Mouse (Mus musculus) heart, embryonic 12.5 days (tissue): ENCODE measurements at regions not wholly inside any gene's neighbourhood (a gene's known extent, or its start where the extent isn't known, plus 50 kb on each side); places are given as distances from the start of the nearest gene placed in this dataset.

Experiments used
- ATAC-seq: fragments of 200-750 bp; cut with Nextera tagmentation; 2 replicates; pipeline ENCODE4 v1.8.0; 2017; ENCODE audit warnings: moderate TSS enrichment, moderate library complexity; ENCODE audit not compliant: insufficient number of reproducible peaks, low FRiP score
- H3K27ac ChIP-seq: fragments of 300-500 bp; sonication (generic); 2 replicates; pipeline ENCODE4 v1.5.1; 2016; ENCODE audit warnings: mild to moderate bottlenecking, moderate library complexity; ENCODE audit not compliant: poor library complexity, severe bottlenecking
- H3K27me3 ChIP-seq: fragments of 300-500 bp; sonication (generic); replicated peaks from 2 replicates; pipeline ENCODE4 v1.6.1; 2016; ENCODE audit warnings: mild to moderate bottlenecking, moderate library complexity
- H3K36me3 ChIP-seq: fragments of 300-500 bp; sonication (generic); 2 replicates; pipeline ENCODE4 v1.6.1; 2016; ENCODE audit warnings: mild to moderate bottlenecking, moderate library complexity
- H3K4me1 ChIP-seq: fragments of 300-500 bp; sonication (generic); replicated peaks from 2 replicates; pipeline ENCODE4 v1.6.1; 2016; ENCODE audit warnings: mild to moderate bottlenecking
- H3K4me2 ChIP-seq: fragments of 300-500 bp; sonication (generic); 2 replicates; pipeline ENCODE4 v1.6.1; 2016; ENCODE audit warnings: mild to moderate bottlenecking, moderate library complexity
- H3K4me3 ChIP-seq: fragments of 300-500 bp; sonication (generic); 2 replicates; pipeline ENCODE4 v1.5.1; 2016; ENCODE audit warnings: mild to moderate bottlenecking
- H3K9ac ChIP-seq: fragments of 300-500 bp; sonication (generic); 2 replicates; pipeline ENCODE4 v1.6.1; 2016; ENCODE audit warnings: mild to moderate bottlenecking, moderate library complexity
- H3K9me3 ChIP-seq: fragments of 300-500 bp; sonication (generic); replicated peaks from 2 replicates; pipeline ENCODE4 v1.6.1; 2016; ENCODE audit warnings: mild to moderate bottlenecking, moderate library complexity
- WGBS: fragments of 180-500 bp; shearing (Covaris S2); methylation state at CpG from one replicate; pipeline ENCODE4 v1.1.7; 2016; 5-methylcytosine and 5-hydroxymethylcytosine counted together

DNA sequence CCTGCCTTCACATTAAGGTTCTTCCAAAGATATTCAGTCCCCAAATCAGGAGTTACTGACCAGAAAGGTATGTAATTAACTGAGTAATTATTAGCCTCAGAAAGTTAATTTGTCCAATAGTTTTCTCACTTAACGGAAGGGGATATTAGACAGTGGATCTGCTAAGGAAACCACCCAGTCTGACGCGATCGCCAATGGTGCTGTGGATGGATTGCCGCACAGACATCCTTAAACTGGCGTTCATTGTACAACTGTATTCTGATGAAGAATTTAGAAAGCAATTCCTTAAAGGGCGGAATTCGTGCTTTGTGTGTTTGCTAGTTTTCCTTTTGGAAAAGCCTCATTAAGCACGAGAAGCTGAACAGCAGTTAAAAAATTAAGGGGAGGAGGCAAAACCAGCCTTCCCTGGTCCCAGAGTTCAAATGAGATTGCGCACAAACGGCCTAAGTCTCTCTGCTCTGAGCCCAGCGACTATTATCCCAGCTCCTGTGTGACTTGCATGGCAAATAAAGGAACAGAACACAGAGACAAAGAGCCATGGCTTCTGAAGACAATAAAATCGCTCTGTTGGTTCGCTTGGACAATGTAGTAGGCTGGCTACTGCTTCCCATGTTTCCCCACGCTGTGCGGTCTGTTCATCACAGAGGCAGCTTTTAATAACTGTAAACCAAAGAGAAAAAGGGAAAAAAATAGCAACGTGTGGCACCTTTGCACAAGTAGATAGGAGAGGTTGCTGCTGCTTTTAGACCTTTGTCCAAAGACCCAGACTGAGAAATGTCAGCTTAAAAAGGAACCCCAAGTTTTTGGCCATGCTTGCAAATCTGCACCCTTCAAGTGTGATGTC, 83.1 kb downstream of the S1pr1 start:
- Histone ChIP-seq H3K9ac (no peak overlapping the region), H3K9me3 (no peaks in the 10 kb centered on the region), H3K36me3 (no peaks in the 10 kb centered on the region), H3K27ac (no peak overlapping the region), H3K4me2 (no peak overlapping the region), H3K27me3 (no peaks in the 10 kb centered on the region), H3K4me3 (no peak overlapping the region), H3K4me1 (peaks cover 28% of the 10 kb centered on the region)
- 87% methylated on average over 17 of the region's 17 CpGs for WGBS
- ATAC-seq: no peak

DNA sequence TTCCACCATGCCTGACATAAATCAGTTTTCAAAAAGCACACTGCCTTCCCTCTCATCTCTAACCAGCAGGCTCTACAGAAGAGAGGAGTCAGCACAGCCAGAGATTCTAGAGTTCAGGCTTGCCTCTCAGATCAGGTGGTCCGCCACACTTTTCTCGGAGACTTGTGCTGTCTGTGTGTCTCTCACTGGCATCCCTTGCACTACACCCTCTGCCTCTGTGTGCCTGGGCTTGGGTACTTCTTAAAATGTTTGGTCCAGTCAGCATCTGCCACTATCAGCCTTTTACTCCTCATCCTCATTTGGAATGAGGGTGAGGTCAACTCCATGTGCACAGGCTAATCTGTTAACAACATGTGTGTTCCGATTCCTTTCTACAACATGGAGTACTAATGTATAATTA, 92.0 kb downstream of the S1pr1 start:
- no peak overlapping the region for H3K4me2 ChIP-seq
- ATAC-seq: no peak
- no peak overlapping the region for H3K9ac ChIP-seq
- no peaks in the 10 kb centered on the region for H3K27me3 ChIP-seq
- WGBS: 83% methylated on average over 3 of the region's 3 CpGs
- no peak overlapping the region for H3K4me3 ChIP-seq
- H3K27ac ChIP-seq: peak overlapping the region; percentile 79
- no peaks in the 10 kb centered on the region for H3K9me3 ChIP-seq
- peaks cover 15% of the 10 kb centered on the region for H3K4me1 ChIP-seq
- no peaks in the 10 kb centered on the region for H3K36me3 ChIP-seq

GRCm38 (mm10) chr3:115622300-115622699, 92.6 kb downstream of the S1pr1 start:
- Histone ChIP-seq H3K9ac (no peak overlapping the region), H3K4me3 (no peak overlapping the region), H3K27me3 (no peaks in the 10 kb centered on the region), H3K27ac (peak overlapping the region; percentile 79), H3K9me3 (no peaks in the 10 kb centered on the region), H3K4me2 (no peak overlapping the region), H3K4me1 (peaks cover 13% of the 10 kb centered on the region), H3K36me3 (no peaks in the 10 kb centered on the region)
- ATAC-seq: no peak
- WGBS: 23% methylated on average over 2 of the region's 2 CpGs

GRCm38 (mm10) chr3:115619970-115620369, 94.9 kb downstream of the S1pr1 start:
- Histone ChIP-seq H3K27me3 (no peaks in the 10 kb centered on the region), H3K4me1 (peaks cover 13% of the 10 kb centered on the region), H3K4me2 (no peak overlapping the region), H3K36me3 (no peaks in the 10 kb centered on the region), H3K27ac (peak overlapping the region; percentile 73), H3K4me3 (no peak overlapping the region), H3K9ac (no peak overlapping the region), H3K9me3 (no peaks in the 10 kb centered on the region)
- WGBS: 33% methylated on average over 3 of the region's 3 CpGs
- peak; percentile 79; the same call in 1 of the 2 replicates for ATAC-seq

- Histone ChIP-seq H3K9me3 (no peaks in the 10 kb centered on the region), H3K4me1 (peaks cover under 1% of the 10 kb centered on the region; the same call in 1 of the 2 replicates), H3K36me3 (no peaks in the 10 kb centered on the region), H3K4me2 (no peak overlapping the region), H3K9ac (no peak overlapping the region), H3K27ac (no peak overlapping the region), H3K4me3 (no peak overlapping the region), H3K27me3 (no peaks in the 10 kb centered on the region)
- 34% methylated on average over 7 of the region's 7 CpGs for WGBS
- ATAC-seq: no peak
Measured at GRCm38 (mm10) chr3:115615994-115616598, 98.8 kb downstream of the S1pr1 start.

GRCm38 (mm10) chr3:115612859-115613258, 102.0 kb downstream of the S1pr1 start:
- no peaks in the 10 kb centered on the region for H3K9me3 ChIP-seq
- no peak for ATAC-seq
- H3K27ac ChIP-seq: no peak overlapping the region
- 79% methylated on average over 6 of the region's 6 CpGs for WGBS
- H3K4me3 ChIP-seq: no peak overlapping the region
- H3K27me3 ChIP-seq: no peaks in the 10 kb centered on the region
- H3K4me1 ChIP-seq: no peaks in the 10 kb centered on the region
- no peak overlapping the region for H3K9ac ChIP-seq
- H3K36me3 ChIP-seq: no peaks in the 10 kb centered on the region
- no peak overlapping the region for H3K4me2 ChIP-seq

- Histone ChIP-seq H3K4me1 (no peaks in the 10 kb centered on the region), H3K27me3 (no peaks in the 10 kb centered on the region), H3K4me3 (no peak overlapping the region), H3K27ac (no peak overlapping the region), H3K4me2 (no peak overlapping the region), H3K9ac (no peak overlapping the region), H3K9me3 (no peaks in the 10 kb centered on the region), H3K36me3 (no peaks in the 10 kb centered on the region)
- WGBS: 75% methylated on average over 5 of the region's 5 CpGs
- ATAC-seq: no peak
Measured at GRCm38 (mm10) chr3:115608087-115608486, 106.8 kb downstream of the S1pr1 start.

- no peak overlapping the region for H3K27ac ChIP-seq
- ATAC-seq: no peak
- H3K36me3 ChIP-seq: no peaks in the 10 kb centered on the region
- no peak overlapping the region for H3K4me3 ChIP-seq
- no peaks in the 10 kb centered on the region for H3K9me3 ChIP-seq
- H3K9ac ChIP-seq: no peak overlapping the region
- no peak overlapping the region for H3K4me2 ChIP-seq
- H3K27me3 ChIP-seq: no peaks in the 10 kb centered on the region
- WGBS: 66% methylated on average over 5 of the region's 5 CpGs
- H3K4me1 ChIP-seq: no peaks in the 10 kb centered on the region
Measured at GRCm38 (mm10) chr3:115604734-115605279, 110.1 kb downstream of the S1pr1 start.

DNA sequence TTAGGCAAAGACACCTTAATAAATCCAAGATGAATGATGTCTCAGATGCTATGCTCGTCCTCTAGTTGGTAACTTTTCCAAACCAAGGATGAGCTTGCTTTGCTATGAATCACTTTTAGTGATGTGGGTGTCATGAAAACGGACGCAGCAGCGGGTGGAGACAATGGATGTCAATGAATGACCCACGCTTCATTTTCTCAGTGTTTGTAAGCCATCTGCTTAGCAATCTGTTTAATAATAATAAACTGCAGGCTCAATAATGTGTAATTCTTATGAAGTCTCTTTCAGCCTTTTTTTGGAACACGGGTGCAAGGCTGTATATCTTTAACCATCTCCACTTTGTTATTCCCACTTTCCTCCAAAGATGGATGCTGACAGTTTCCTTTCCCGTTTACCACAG, 110.6 kb downstream of the S1pr1 start:
- Histone ChIP-seq H3K9me3 (no peaks in the 10 kb centered on the region), H3K4me3 (no peak overlapping the region), H3K27ac (no peak overlapping the region), H3K4me2 (no peak overlapping the region), H3K9ac (no peak overlapping the region), H3K36me3 (no peaks in the 10 kb centered on the region), H3K4me1 (no peaks in the 10 kb centered on the region), H3K27me3 (no peaks in the 10 kb centered on the region)
- no peak for ATAC-seq
- WGBS: 83% methylated on average over 7 of the region's 7 CpGs

- Histone ChIP-seq H3K9me3 (no peaks in the 10 kb centered on the region), H3K27ac (no peak overlapping the region), H3K4me2 (no peak overlapping the region), H3K36me3 (no peaks in the 10 kb centered on the region), H3K4me3 (no peak overlapping the region), H3K27me3 (no peaks in the 10 kb centered on the region), H3K9ac (no peak overlapping the region), H3K4me1 (no peaks in the 10 kb centered on the region)
- ATAC-seq: no peak
- WGBS: 71% methylated on average over 3 of the region's 3 CpGs
Measured at GRCm38 (mm10) chr3:115603803-115604202, 111.1 kb downstream of the S1pr1 start.

DNA sequence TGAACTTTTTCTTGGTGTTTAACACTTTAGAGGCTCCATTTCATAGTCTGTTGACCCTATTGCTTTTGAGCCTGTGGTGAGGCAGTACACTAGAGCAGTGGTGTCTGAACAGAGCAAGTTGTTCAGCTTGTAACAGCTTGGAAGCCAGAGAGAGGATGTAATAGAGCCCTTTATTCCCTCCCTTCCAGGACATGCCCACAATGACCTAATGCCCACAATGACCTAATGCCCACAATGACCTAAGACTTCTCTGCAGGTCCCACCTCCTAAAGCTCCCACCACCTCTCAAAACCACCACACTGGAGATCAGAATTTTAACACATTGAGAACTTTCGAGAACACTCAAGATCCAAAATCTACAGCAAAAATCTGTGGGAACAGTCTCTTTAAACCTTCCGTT, 115.6 kb downstream of the S1pr1 start:
- no peak overlapping the region for H3K4me2 ChIP-seq
- H3K9ac ChIP-seq: no peak overlapping the region
- no peak overlapping the region for H3K27ac ChIP-seq
- H3K4me1 ChIP-seq: no peaks in the 10 kb centered on the region
- no peak for ATAC-seq
- H3K27me3 ChIP-seq: no peaks in the 10 kb centered on the region
- H3K9me3 ChIP-seq: no peaks in the 10 kb centered on the region
- no peaks in the 10 kb centered on the region for H3K36me3 ChIP-seq
- H3K4me3 ChIP-seq: no peak overlapping the region
- 86% methylated on average over 2 of the region's 2 CpGs for WGBS
